Mouse (Mus musculus) kidney, adult 2 months (tissue): ENCODE results near the gene Osmr. TPM values are rescaled to one million over a fixed set of nuclear protein-coding genes. Genes with fewer than 3 reads are reported as not detected.

ENCODE experiments used
- DNase-seq: peaks from one replicate; pipeline ENCODE4 v3.0.0; 2021
- H3K27ac ChIP-seq: fragments of 200-500 bp; 2 replicates; pipeline ENCODE4 v1.5.1; 2012; ENCODE audit warnings: low read depth, low read length, control low read depth, inconsistent platforms; ENCODE audit not compliant: insufficient read depth
- H3K27me3 ChIP-seq: fragments of 200-500 bp; replicated peaks from 2 replicates; pipeline ENCODE4 v1.6.1; 2012; ENCODE audit warnings: mild to moderate bottlenecking, moderate library complexity, low read length, inconsistent platforms; ENCODE audit not compliant: control insufficient read depth, insufficient read depth
- H3K36me3 ChIP-seq: fragments of 200-500 bp; 2 replicates; pipeline ENCODE4 v1.6.1; 2012; ENCODE audit warnings: mild to moderate bottlenecking, moderate library complexity, low read length, inconsistent platforms; ENCODE audit not compliant: control insufficient read depth, insufficient read depth
- H3K4me1 ChIP-seq: fragments of 200-500 bp; 2 replicates; pipeline ENCODE4 v1.6.1; 2011; ENCODE audit warnings: low read length; ENCODE audit not compliant: control insufficient read depth, insufficient read depth
- H3K4me3 ChIP-seq: fragments of 200-500 bp; 2 replicates; pipeline ENCODE4 v1.5.1; 2011; ENCODE audit warnings: mild to moderate bottlenecking, low read depth, low read length, control low read depth; ENCODE audit not compliant: insufficient read depth
- CTCF ChIP-seq: fragments of 200-500 bp; conservative IDR thresholded peaks from 2 replicates; pipeline ENCODE4 v1.5.1; 2011; ENCODE audit warnings: low read depth, mild to moderate bottlenecking, control low read depth, low read length, moderate library complexity, mixed read lengths; ENCODE audit not compliant: insufficient read depth, insufficient read length
- POLR2A ChIP-seq: fragments of 200-500 bp; IDR thresholded peaks from one replicate; pipeline ENCODE4 v1.6.1; 2011; ENCODE audit warnings: low read depth, low read length, control low read depth
- WGBS: fragments of 180-500 bp; shearing (Covaris S2); methylation state at CpG from one replicate; pipeline ENCODE4 v1.1.7; 2018; 5-methylcytosine and 5-hydroxymethylcytosine counted together
- polyA plus RNA-seq: library from polyadenylated mRNA; depleted of rRNA; stranded (reverse); fragments of >200 nt; gene quantifications from 2 replicates; pipeline ENCODE4 v1.2.3, GENCODE M21; 2012

The Osmr gene
- polyA plus RNA-seq, 1 experiment = 6.2 TPM

DNA sequence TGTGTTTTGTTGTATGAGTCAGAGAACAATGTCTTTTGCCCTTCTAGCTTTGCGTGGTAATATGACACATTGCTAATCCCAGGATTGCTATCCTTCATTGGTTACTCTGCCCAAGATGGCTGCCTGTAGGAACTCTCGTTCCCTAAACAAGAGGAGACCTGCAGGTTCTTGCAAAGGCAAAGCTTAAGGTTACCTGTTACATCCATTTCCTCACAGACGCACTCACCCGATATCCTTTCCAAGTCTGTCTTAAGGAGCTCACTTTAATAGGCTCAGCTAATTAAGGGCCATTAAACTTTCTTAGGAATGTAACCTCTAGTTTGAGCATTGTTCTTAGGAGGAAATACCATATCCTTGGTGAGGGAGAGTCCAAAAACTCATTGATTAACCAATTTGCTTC, 31.0 kb upstream of the Osmr start:
- TF ChIP-seq CTCF (no peak), POLR2A (no peak)
- no peak overlapping the region for H3K27ac ChIP-seq
- 78% methylated on average over 4 of the region's 4 CpGs for WGBS
- no peaks in the 10 kb centered on the region for H3K4me1 ChIP-seq
- H3K4me3 ChIP-seq = no peak overlapping the region
- H3K27me3 ChIP-seq = no peaks in the 10 kb centered on the region
- no peaks in the 10 kb centered on the region for H3K36me3 ChIP-seq
- no peak for DNase-seq

- H3K36me3 ChIP-seq = no peaks in the 10 kb centered on the region
- H3K27me3 ChIP-seq = no peaks in the 10 kb centered on the region
- WGBS = 82% methylated on average over 9 of the region's 9 CpGs
- no peaks in the 10 kb centered on the region for H3K4me1 ChIP-seq
- no peak for DNase-seq
- H3K27ac ChIP-seq = no peak overlapping the region
- TF ChIP-seq CTCF (no peak), POLR2A (no peak)
- no peak overlapping the region for H3K4me3 ChIP-seq
Observed at GRCm38 (mm10) chr15:6903286-6903975, 28.7 kb upstream of the Osmr start.

- Histone ChIP-seq H3K27ac (no peak overlapping the region), H3K4me1 (no peaks in the 10 kb centered on the region), H3K4me3 (no peak overlapping the region), H3K27me3 (no peaks in the 10 kb centered on the region), H3K36me3 (no peaks in the 10 kb centered on the region)
- WGBS = 88% methylated on average over 5 of the region's 5 CpGs
- no peak for TF ChIP-seq POLR2A
- no peak for TF ChIP-seq CTCF
- DNase-seq = no peak
Observed at GRCm38 (mm10) chr15:6901982-6902639, 27.3 kb upstream of the Osmr start.

GRCm38 (mm10) chr15:6901236-6901635, 26.5 kb upstream of the Osmr start:
- H3K4me3 ChIP-seq = no peak overlapping the region
- H3K27ac ChIP-seq = no peak overlapping the region
- H3K27me3 ChIP-seq = no peaks in the 10 kb centered on the region
- 68% methylated on average over 6 of the region's 6 CpGs for WGBS
- no peak for TF ChIP-seq CTCF
- DNase-seq = no peak
- H3K4me1 ChIP-seq = no peaks in the 10 kb centered on the region
- no peaks in the 10 kb centered on the region for H3K36me3 ChIP-seq

GRCm38 (mm10) chr15:6884260-6884659, 9.5 kb upstream of the Osmr start:
- no peak for TF ChIP-seq POLR2A
- TF ChIP-seq CTCF = no peak
- no peaks in the 10 kb centered on the region for H3K4me1 ChIP-seq
- DNase-seq = no peak
- WGBS = 84% methylated on average over 6 of the region's 6 CpGs
- H3K27me3 ChIP-seq = no peaks in the 10 kb centered on the region
- H3K36me3 ChIP-seq = no peaks in the 10 kb centered on the region
- H3K4me3 ChIP-seq = no peak overlapping the region
- no peak overlapping the region for H3K27ac ChIP-seq

- no peaks in the 10 kb centered on the region for H3K4me1 ChIP-seq
- DNase-seq = peak; percentile 66
- H3K27me3 ChIP-seq = no peaks in the 10 kb centered on the region
- no peak overlapping the region for H3K4me3 ChIP-seq
- TF ChIP-seq CTCF (peak; percentile 38; the same call in 1 of the 2 replicates), POLR2A (no peak)
- no peak overlapping the region for H3K27ac ChIP-seq
- H3K36me3 ChIP-seq = no peaks in the 10 kb centered on the region
- WGBS = 66% methylated on average over 5 of the region's 5 CpGs
Observed at GRCm38 (mm10) chr15:6883816-6884215, 9.0 kb upstream of the Osmr start.

GRCm38 (mm10) chr15:6883091-6883490, 8.3 kb upstream of the Osmr start:
- Histone ChIP-seq H3K27me3 (no peaks in the 10 kb centered on the region), H3K4me3 (no peak overlapping the region), H3K27ac (no peak overlapping the region), H3K4me1 (no peaks in the 10 kb centered on the region), H3K36me3 (no peaks in the 10 kb centered on the region)
- TF ChIP-seq CTCF (no peak), POLR2A (no peak)
- no peak for DNase-seq
- WGBS = 53% methylated on average over 4 of the region's 4 CpGs
